Mouse (Mus musculus) liver, embryonic 14.5 days (tissue): ENCODE data around the gene Zmiz1. TPM values are rescaled to one million over a fixed set of nuclear protein-coding genes. Genes with fewer than 3 reads are reported as not detected.

ENCODE experiments used
- ATAC-seq: fragments of 200-750 bp; cut with Nextera tagmentation; 2 replicates; pipeline ENCODE4 v1.8.0; 2017; ENCODE audit warnings: moderate number of reproducible peaks, mild to moderate bottlenecking, moderate library complexity; ENCODE audit not compliant: insufficient read depth
- DNase-seq, 3 experiments: peaks; one replicate each; pipeline ENCODE4 v3.0.0-alpha.2; 2012 to 2013; ENCODE audit warnings: low read depth in 3 of 3, low spot score in 3 of 3
- H3K27ac ChIP-seq: fragments of 300-500 bp; sonication (generic); 2 replicates; pipeline ENCODE4 v1.5.1; 2014; ENCODE audit warnings: moderate library complexity, mild to moderate bottlenecking, control low read depth, inconsistent platforms
- H3K27me3 ChIP-seq: fragments of 300-500 bp; sonication (generic); 2 replicates; pipeline ENCODE4 v1.6.1; 2014; ENCODE audit warnings: mild to moderate bottlenecking, low read length, moderate library complexity; ENCODE audit not compliant: control insufficient read depth, insufficient read depth
- H3K36me3 ChIP-seq: fragments of 300-500 bp; sonication (generic); replicated peaks from 2 replicates; pipeline ENCODE4 v1.6.1; 2014; ENCODE audit warnings: low read depth; ENCODE audit not compliant: control insufficient read depth, insufficient read depth
- H3K4me1 ChIP-seq, 2 experiments: fragments of 200-500 bp in 1 of 2; fragments of 300-500 bp in 1 of 2; sonication (generic) in 1 of 2; replicated peaks; 2 replicates each; pipeline ENCODE4 v1.6.1; 2012 to 2014; ENCODE audit warnings: antibody characterized with exemption in 1 of 2, inconsistent platforms in 1 of 2, low read length in 1 of 2; ENCODE audit not compliant: control insufficient read depth in 2 of 2, insufficient read depth in 2 of 2
- H3K4me2 ChIP-seq: fragments of 300-500 bp; sonication (generic); 2 replicates; pipeline ENCODE4 v1.6.1; 2014; ENCODE audit warnings: low read depth, mild to moderate bottlenecking, control low read depth, moderate library complexity
- H3K4me3 ChIP-seq, 2 experiments: fragments of 200-500 bp in 1 of 2; fragments of 300-500 bp in 1 of 2; sonication (generic) in 1 of 2; 2 replicates each; pipeline ENCODE4 v1.5.1; 2012 to 2014; ENCODE audit warnings: low read depth in 2 of 2, low read length in 2 of 2, mild to moderate bottlenecking in 2 of 2, control low read depth in 1 of 2, inconsistent platforms in 1 of 2, moderate library complexity in 1 of 2; ENCODE audit not compliant: insufficient read depth in 1 of 2
- H3K9ac ChIP-seq: fragments of 300-500 bp; sonication (generic); replicated peaks from 2 replicates; pipeline ENCODE4 v1.6.1; 2014; ENCODE audit warnings: mild to moderate bottlenecking, control low read depth, moderate library complexity
- H3K9me3 ChIP-seq: fragments of 300-500 bp; sonication (generic); 2 replicates; pipeline ENCODE4 v1.6.1; 2016; ENCODE audit warnings: low read length, mixed read lengths; ENCODE audit not compliant: control insufficient read depth
- CTCF ChIP-seq: IDR thresholded peaks from 2 replicates; pipeline ENCODE4 v1.5.1; 2016; ENCODE audit warnings: antibody characterized with exemption, low read depth, control low read depth
- EP300 ChIP-seq: IDR thresholded peaks from 2 replicates; pipeline ENCODE4 v1.6.1; 2016; ENCODE audit warnings: antibody characterized with exemption, low read depth
- WGBS: fragments of 180-500 bp; shearing (Covaris S2); extraction: QIAGEN DNeasy Blood & Tissue Kit; methylation state at CpG from one replicate; pipeline ENCODE4 v1.1.7; 2014; ENCODE audit not compliant: insufficient replicate concordance; 5-methylcytosine and 5-hydroxymethylcytosine counted together
- polyA plus RNA-seq, 2 experiments: library from polyadenylated mRNA; depleted of rRNA in 1 of 2; stranded (reverse) in 1 of 2; unstranded in 1 of 2; fragments of >200 nt; fragmentation: Nextera tagmentation in 1 of 2; extraction: Ambion mirVana in 1 of 2; gene quantifications; 2 replicates each; pipeline versions ENCODE4 v1.2.1 to v1.2.3; 2012 to 2014

Gene Zmiz1
- polyA plus RNA-seq, 2 experiments, result 3.4 to 4.0 TPM

DNA sequence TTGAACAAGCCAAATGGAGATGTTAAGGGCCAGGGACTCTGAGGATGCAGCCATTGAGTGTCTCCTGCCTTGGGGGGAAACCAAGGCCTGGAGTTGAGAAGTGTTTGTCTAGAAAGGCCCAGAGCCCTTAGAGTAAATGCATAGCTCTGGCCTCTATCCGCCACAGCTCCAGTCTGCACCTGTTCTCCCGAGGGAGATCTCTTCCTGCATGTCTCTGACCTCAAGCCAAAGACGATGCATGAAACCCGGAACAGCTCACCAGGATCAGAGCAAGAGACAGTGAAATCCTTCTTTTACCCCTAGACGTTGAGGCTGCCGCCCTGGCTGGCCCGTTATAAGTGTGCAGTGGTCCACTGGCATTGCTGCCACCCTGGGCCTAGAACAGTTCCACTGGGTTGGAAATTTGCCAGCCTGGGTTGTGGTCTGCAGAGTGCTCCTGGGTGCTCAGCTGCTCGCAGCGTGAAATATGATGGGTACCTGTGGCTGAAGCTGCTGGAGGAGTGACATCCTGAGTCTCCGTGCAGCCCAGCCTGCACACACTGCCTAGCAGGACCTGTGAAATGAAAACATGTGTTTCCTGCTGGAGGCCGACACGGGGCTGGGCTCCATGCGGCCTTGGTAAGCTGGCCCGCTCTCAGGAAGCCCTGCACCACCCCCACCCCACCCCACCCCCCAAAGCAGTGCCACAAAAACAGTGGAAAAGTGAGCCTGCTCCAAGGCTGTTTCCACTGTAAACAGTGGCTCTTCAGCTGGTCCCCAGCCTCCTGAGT, 88.1 kb downstream of the Zmiz1 start:
- Histone ChIP-seq H3K9ac (no peak overlapping the region), H3K4me1 (peaks cover 0 to 6% of the 10 kb centered on the region in 2 experiments; a peak in 2 of 4 replicates), H3K36me3 (no peaks in the 10 kb centered on the region), H3K27me3 (no peaks in the 10 kb centered on the region), H3K27ac (no peak overlapping the region), H3K4me2 (no peak overlapping the region), H3K4me3 (no peak overlapping the region), H3K9me3 (no peaks in the 10 kb centered on the region)
- DNase-seq, result no peak
- no peak for ATAC-seq
- WGBS, result 43% methylated on average over 14 of the region's 14 CpGs
- TF ChIP-seq EP300, result no peak
- no peak for TF ChIP-seq CTCF

DNA sequence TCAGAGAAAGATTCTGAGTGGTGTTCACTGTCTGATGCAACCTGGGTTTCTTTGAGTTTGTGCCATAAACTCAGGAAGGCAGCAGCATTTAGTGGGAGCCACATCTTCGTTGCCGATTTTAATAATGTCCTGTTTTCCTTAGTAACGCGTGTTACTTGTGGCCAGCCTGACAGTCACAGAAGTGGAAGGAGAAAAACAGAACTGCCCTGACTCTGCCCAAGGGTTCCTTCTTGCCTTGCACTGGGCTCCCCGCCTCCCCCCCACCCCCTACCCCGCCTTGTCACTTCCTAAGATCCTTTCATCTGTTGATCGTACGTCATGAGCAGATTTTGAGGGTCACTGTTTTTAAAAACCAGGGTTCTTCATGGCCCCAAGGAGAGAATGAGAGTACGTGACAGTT, 88.9 kb downstream of the Zmiz1 start:
- H3K9me3 ChIP-seq, result no peaks in the 10 kb centered on the region
- TF ChIP-seq EP300 (no peak), CTCF (no peak)
- H3K4me2 ChIP-seq, result no peak overlapping the region
- H3K27ac ChIP-seq, result no peak overlapping the region
- no peaks in the 10 kb centered on the region for H3K27me3 ChIP-seq
- DNase-seq, result no peak
- no peak overlapping the region for H3K4me3 ChIP-seq
- 46% methylated on average over 9 of the region's 9 CpGs for WGBS
- no peak for ATAC-seq
- no peaks in the 10 kb centered on the region for H3K36me3 ChIP-seq
- H3K9ac ChIP-seq, result no peak overlapping the region
- peaks cover 0 to 6% of the 10 kb centered on the region in 2 experiments; a peak in 2 of 4 replicates for H3K4me1 ChIP-seq

DNA sequence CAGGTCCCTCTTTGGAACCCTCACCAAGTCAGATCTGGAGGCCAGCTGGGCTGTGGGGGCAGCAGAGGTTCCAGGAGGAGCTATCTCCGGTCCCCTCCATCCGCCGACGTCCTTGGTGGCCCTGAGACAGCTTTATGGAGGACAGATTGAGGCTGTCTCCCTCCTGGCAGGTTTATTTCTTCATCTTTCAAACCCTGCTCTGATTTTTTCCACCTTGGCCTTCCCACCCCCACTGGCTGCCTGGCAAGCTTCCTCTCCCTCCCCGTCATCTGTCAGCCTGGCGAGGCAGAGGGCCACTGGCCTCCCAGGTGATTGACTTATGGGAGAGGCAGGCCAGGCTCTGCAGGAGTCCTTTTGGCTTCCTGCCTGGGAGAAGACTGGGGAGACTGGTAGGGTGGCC, 89.7 kb downstream of the Zmiz1 start:
- Histone ChIP-seq H3K4me1 (peaks cover 0 to 6% of the 10 kb centered on the region in 2 experiments; a peak in 2 of 4 replicates), H3K4me3 (no peak overlapping the region), H3K27ac (no peak overlapping the region), H3K4me2 (no peak overlapping the region), H3K36me3 (no peaks in the 10 kb centered on the region), H3K27me3 (no peaks in the 10 kb centered on the region), H3K9me3 (no peaks in the 10 kb centered on the region), H3K9ac (no peak overlapping the region)
- ATAC-seq (no peak), DNase-seq (no peak)
- WGBS, result 73% methylated on average over 6 of the region's 6 CpGs
- TF ChIP-seq EP300 (no peak), CTCF (no peak)

DNA sequence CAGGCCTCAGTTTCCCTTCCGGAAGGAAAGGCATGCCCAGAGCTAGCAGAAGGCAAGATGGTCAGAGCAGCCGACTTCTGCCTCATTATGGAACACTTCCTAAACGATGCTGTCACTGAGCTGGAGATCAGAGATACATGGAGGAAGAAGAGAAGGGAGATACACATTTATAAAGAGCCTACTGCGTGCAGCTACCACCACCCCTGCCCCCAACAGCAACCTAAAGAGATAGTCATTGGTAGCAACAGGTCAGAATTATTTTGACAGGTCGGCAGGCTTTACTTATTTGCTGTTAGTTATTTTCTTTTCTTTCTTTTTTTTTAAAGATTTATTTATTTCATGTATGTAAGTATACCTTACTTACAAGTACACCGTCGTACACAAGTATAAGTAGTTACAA, 90.1 kb downstream of the Zmiz1 start:
- DNase-seq (no peak), ATAC-seq (no peak)
- H3K36me3 ChIP-seq, result no peaks in the 10 kb centered on the region
- TF ChIP-seq CTCF, result no peak
- TF ChIP-seq EP300, result no peak
- peaks cover 0 to 6% of the 10 kb centered on the region in 2 experiments; a peak in 2 of 4 replicates for H3K4me1 ChIP-seq
- WGBS, result 77% methylated on average over 7 of the region's 7 CpGs
- no peaks in the 10 kb centered on the region for H3K9me3 ChIP-seq
- H3K4me3 ChIP-seq, result no peak overlapping the region
- H3K9ac ChIP-seq, result no peak overlapping the region
- no peak overlapping the region for H3K27ac ChIP-seq
- no peaks in the 10 kb centered on the region for H3K27me3 ChIP-seq
- no peak overlapping the region for H3K4me2 ChIP-seq

DNA sequence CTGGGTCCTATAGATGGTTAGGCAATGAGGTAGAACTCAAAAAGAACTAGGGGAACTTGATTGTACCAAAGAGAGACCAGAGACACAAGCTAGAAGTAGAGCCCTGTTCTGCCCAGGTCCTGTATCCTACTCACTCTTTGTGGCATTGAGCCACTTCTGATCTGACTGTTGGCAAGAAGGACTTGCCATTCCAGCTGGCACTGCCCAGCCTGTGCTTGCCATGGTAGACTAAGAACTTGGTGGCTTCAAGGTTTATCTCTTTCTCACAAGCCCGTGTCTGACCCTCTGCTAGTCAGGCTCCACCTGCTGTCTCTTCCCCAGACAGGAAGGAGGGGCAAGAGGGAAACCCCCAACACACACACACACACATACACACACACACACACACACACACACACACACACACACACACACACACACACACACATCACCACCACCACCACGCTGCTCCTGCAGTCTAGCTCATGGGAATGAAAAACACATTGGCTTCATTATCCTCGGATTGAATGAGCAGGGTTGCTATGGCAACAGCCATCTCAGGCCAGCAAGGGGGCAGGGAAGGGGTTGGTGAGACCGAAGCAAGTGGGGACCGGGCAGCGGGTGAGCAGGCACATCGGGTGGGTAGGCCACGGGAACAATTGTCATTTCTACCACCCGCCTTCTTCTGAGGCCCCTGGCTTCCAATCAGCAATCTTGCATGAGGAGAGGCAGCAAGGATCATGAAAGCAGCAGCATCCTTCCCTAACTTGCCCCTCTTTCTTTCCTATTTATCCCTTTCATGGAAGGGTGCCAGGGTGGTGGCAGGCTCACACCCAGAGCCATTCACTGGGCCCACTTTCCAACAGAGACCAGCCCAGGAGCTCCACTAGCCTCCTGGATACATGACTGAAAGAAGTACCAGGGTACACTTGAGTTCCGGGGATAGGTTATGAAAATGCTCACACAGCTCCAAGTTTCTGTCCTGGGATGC, 91.2 kb downstream of the Zmiz1 start:
- Histone ChIP-seq H3K9me3 (no peaks in the 10 kb centered on the region), H3K4me1 (peaks cover 0 to 6% of the 10 kb centered on the region in 2 experiments; a peak in 2 of 4 replicates), H3K27me3 (no peaks in the 10 kb centered on the region), H3K4me2 (no peak overlapping the region), H3K4me3 (no peak overlapping the region), H3K9ac (no peak overlapping the region), H3K36me3 (no peaks in the 10 kb centered on the region), H3K27ac (no peak overlapping the region)
- no peak for ATAC-seq
- 64% methylated on average over 10 of the region's 10 CpGs for WGBS
- no peak for DNase-seq
- no peak for TF ChIP-seq CTCF
- no peak for TF ChIP-seq EP300
